Mouse (Mus musculus) CH12F3 (cell line): Measurements from ENCODE around the gene Cbr1.
"Not testable (repeated sequence)": the region's sequence is repeated elsewhere in the genome, so short reads cannot be mapped to it uniquely, and the experiment has no call there.

Source experiments
- in situ Hi-C: fragments of 300-500 bp; cut with MboI; formaldehyde crosslinking; loops from 2 replicates; pipeline ENCODE4 v1.14.3; 2020; ENCODE audit warnings: low sequenced_read_pairs

Gene Cbr1

GRCm38 (mm10) chr16:93596807-93597206, 8.8 kb upstream of the Cbr1 start:
- in situ Hi-C loops, result no loop called here

DNA sequence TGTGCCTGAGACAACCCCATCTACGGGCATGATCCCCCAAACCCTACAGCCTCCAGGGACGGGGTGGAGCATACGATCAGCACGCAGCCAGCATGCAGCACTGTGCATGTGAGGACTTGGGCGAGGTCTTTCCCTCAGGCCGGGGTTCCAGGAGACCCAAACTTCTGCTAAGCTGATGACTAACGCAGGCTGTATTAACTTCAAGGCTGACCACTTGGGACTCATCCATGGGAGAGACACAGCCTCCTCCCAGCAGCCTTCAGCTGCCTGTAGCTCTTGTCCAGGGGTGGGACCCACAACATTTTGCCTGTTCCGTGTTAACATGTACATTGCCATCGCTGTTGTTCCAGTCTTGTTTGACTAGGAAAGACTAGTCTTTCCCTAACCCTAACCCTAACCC, 8.1 kb upstream of the Cbr1 start:
- in situ Hi-C loops, result no loop called here

DNA sequence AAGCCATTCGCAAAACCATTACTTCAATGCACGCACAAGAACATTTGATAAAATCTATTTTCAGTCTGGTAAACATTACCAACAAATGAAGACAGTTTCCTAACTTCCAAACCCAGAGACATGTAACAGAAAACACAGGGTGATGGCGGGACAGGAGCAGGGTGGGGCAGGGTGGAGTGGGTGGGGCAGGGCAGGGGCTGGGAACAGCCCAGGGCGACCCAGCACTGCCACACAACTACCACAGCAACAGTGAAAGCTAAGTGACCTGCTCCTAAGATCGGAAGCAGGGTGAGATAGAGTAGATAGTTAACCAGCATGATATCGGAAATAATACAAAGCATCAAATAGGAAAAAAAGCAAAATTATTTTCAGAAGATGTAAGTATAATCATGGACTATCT, 6.2 kb upstream of the Cbr1 start:
- in situ Hi-C loops, result no loop called here

DNA sequence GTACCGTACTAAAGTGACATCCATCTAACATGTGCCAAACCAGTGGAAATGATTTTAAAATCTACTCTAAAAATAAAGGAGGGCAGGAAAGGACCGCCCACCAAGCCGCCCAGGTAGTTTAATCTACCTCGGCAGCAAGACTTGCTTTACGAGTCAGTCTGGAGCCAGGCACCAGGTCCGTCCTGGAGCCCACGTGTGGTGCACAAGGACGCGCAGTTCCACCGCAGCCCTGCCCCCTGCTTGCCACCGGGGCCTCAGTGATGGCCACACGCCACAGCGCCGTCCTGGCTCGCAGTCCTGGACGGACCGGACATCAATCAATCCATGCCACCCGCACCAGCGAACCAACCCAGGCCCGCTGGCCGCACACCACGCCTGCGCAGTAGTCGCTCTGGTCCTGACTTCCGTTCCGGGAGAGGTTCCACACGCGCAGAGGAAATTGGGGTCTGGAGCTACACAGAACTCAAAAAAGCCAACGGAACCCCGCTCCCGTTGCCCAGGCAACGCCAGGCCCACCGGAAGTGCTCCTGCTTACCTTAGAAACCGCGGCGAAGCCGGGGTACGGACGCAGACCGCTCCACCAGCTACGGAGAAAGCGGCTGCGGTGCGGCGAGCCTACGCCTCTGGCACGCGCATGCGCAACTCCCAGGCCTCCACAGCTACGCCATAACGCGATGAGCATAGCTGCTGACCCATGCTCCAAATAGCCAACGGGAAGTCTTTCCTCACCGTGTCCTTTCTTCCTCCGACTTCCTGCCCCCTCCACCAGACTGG, 2.0 kb upstream of the Cbr1 start, which contains the start of gene Setd4:
TSS of gene Setd4 (minus strand) at position 625 of the 774 bp plus-strand sequence.
- in situ Hi-C loops, result no loop called here

- in situ Hi-C loops, result no loop called here
These were observed 1.1 kb upstream of the Cbr1 start for GRCm38 (mm10) chr16:93604481-93604969.

GRCm38 (mm10) chr16:93606146-93606545, 493 bp downstream of the Cbr1 start:
- in situ Hi-C loops, result no loop called here

DNA sequence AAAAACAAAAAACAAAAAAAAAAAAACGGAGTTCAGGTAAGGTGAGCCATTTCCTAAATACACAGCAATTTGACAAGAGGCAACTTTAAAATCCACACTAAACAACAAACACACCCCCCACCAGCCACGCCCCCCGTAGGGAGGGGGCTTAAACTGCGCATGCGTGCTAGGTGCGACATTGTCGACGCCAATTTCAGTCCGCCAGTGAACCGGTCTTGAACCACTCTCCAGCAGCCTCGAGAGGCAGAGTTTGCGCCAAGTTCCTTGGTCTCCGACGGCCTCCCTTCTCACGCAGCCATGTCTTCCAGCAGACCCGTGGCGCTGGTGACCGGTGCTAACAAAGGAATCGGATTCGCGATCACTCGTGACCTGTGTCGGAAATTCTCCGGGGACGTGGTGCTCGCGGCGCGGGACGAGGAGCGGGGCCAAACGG, 2.0 kb downstream of the Cbr1 start:
- in situ Hi-C loops, result no loop called here

GRCm38 (mm10) chr16:93608731-93609130, 3.1 kb downstream of the Cbr1 start:
- in situ Hi-C loops, result no loop called here

DNA sequence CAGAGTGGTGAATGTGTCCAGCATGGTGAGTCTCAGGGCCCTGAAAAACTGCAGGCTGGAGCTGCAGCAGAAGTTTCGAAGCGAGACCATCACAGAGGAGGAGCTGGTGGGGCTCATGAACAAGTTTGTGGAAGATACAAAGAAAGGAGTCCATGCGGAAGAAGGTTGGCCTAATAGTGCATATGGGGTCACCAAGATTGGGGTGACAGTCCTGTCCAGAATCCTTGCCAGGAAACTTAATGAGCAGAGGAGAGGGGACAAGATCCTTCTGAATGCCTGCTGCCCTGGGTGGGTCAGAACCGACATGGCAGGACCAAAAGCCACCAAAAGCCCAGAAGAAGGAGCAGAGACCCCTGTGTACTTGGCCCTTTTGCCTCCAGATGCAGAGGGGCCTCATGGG, 4.1 kb downstream of the Cbr1 start:
- in situ Hi-C loops, result no loop called here

- in situ Hi-C loops, result no loop called here
These were observed 5.3 kb downstream of the Cbr1 start for GRCm38 (mm10) chr16:93610961-93611360.

- in situ Hi-C loops, result no loop called here
These were observed 9.6 kb downstream of the Cbr1 start for GRCm38 (mm10) chr16:93615118-93615870.

GRCm38 (mm10) chr16:93623759-93624158, 18.1 kb downstream of the Cbr1 start:
- in situ Hi-C loops, result not testable (repeated sequence)

DNA sequence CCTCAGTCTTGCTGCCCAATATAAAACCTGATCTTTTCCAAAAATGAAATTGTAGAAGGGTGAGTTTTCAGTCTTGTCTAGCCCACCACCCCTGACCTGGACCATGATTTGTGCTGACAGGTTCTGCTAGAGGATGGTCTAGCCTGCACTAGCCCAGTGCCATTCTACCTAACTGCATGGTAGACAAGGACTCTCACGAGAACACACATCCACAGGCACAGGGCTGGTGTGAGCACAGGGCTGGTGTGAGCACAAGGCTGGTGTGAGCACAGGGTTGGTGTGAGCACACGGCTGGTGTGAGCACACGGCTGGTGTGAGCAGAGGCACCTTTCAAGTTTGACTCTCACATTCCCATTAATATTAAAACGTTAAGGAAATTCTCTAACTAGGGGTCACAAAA, 19.0 kb downstream of the Cbr1 start:
- in situ Hi-C loops, result no loop called here

- in situ Hi-C loops, result no loop called here
These were observed 21.1 kb downstream of the Cbr1 start for GRCm38 (mm10) chr16:93626745-93627144.

GRCm38 (mm10) chr16:93627761-93628400, 22.2 kb downstream of the Cbr1 start, which contains the start of gene Gm5678:
Gm5678 (plus strand) TSS chr16:93628097.
- in situ Hi-C loops, result no loop called here

GRCm38 (mm10) chr16:93644006-93644405, 38.4 kb downstream of the Cbr1 start:
- in situ Hi-C loops, result no loop called here

DNA sequence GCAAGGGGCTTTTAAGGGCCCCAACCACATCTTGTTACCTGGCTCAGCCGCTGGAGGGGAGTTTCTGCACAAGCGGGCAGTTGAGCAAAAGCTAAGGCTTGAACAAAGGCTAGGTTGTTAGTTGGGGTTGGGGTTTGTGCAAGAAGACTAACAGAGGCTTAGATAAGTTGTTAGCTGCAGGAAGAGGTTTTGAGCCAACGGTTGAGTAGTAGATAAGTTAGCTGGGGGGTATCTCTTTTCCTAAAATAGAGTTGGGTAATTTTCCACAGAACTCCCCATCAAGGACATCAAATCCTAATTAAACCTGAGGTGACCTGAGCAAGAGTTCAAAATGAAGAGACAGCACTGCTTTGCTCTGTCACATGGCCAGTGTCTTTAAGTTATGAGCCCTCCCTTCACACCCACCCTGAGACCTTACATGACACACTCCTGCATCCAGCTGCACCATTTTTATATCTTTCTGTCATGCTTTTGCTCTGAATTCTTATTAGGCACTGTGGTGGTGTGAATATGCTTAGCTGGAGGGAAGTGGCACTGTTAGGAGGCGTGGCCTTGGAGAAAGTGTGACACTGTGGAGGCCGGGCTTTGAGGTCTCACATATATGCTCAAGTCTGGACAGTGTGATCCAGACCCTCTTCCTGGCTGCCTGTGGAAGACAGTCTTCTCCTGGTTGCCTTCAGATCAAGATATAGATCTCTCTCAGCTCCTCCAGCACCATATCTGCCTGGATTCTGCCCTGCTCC, 43.0 kb downstream of the Cbr1 start:
- in situ Hi-C loops, result no loop called here
